Mouse (Mus musculus) mesoderm, embryonic 11.5 days (tissue): ENCODE results near the gene Chmp1a.

Source experiments
- DNase-seq: peaks from one replicate; pipeline ENCODE4 v3.0.0-alpha.2; 2012; ENCODE audit warnings: low read depth, low spot score

Gene Chmp1a

GRCm38 (mm10) chr8:123155177-123155576 lies 57.4 kb downstream of the Chmp1a start:
- DNase-seq = no peak
